Mouse (Mus musculus): ENCODE measurements around the gene Vmn1r55. TPM values are rescaled to one million over a fixed set of nuclear protein-coding genes. Genes with fewer than 3 reads are reported as not detected.
"Not testable (repeated sequence)": the region's sequence is repeated elsewhere in the genome, so short reads cannot be mapped to it uniquely, and the experiment has no call there.

The Vmn1r55 gene
- total RNA-seq, 2 experiments from 2014 or later = not detected

GRCm38 (mm10) chr7:5083325-5084105, 66.0 kb downstream of the Vmn1r55 start:
- no peak for DNase-seq (ENCODE audit: low spot score in 2 of 2)
- intact Hi-C loops (cut with DNase I) = loop anchor here (10.0 kb wide), 1 partner anchor 1091 kb away; the partner anchor contains the start of gene Zfp444

- intact Hi-C loops (cut with DNase I) = loop anchor here (2.0 to 10.0 kb wide), 2 partner anchors 43 to 1093 kb away; partner anchors contain the start of genes Rasl2-9 and Zfp444
- no peak for DNase-seq (ENCODE audit: low spot score in 2 of 2)
These were observed 67.5 kb downstream of the Vmn1r55 start for GRCm38 (mm10) chr7:5081939-5082338.

GRCm38 (mm10) chr7:5081241-5081640, 68.2 kb downstream of the Vmn1r55 start:
- DNase-seq (ENCODE audit: low spot score in 2 of 2) = no peak
- intact Hi-C loops (cut with DNase I) = loop anchor here (2.0 to 10.0 kb wide), 2 partner anchors 44 to 1094 kb away; partner anchors contain the start of genes Rasl2-9 and Zfp444

- intact Hi-C loops (cut with DNase I) = loop anchor here (1.0 to 10.0 kb wide), 3 partner anchors 19 to 1094 kb away; partner anchors contain the start of genes Rasl2-9, U2af2 and Zfp444
- no peak for DNase-seq (ENCODE audit: low spot score in 2 of 2)
These were observed 68.7 kb downstream of the Vmn1r55 start for GRCm38 (mm10) chr7:5080815-5081214.

- DNase-seq (ENCODE audit: low spot score in 2 of 2) = peak; percentile 96 to 99
- intact Hi-C loops (cut with DNase I) = loop anchor here (1.0 to 10.0 kb wide), 3 partner anchors 18 to 1095 kb away; partner anchors contain the start of genes Rasl2-9, U2af2 and Zfp444
These were observed 69.3 kb downstream of the Vmn1r55 start, which contains the start of gene Epn1 for GRCm38 (mm10) chr7:5080010-5080751. Gene Epn1, plus strand, starts transcription at chr7:5080235.

- DNase-seq (ENCODE audit: low spot score in 2 of 2) = not testable (repeated sequence)
- intact Hi-C loops (cut with DNase I) = loop anchor here (1.0 to 10.0 kb wide), 3 partner anchors 17 to 1095 kb away; partner anchors contain the start of genes Rasl2-9, U2af2 and Zfp444
These were observed 70.0 kb downstream of the Vmn1r55 start for GRCm38 (mm10) chr7:5079365-5080009.

Small RNA genes within 50 kb of the gene (microRNA-seq; reads per million reads assigned to microRNA genes)
- 0 reads per million in 2 experiments for gene Gm26217

Other genes with a start within 250 kb of the Vmn1r55 start
- under 1 TPM in 1 of 2 experiments, not detected in 1; 0.25 TPM for gene Gm36210, start 243.2 kb downstream of the Vmn1r55 start, total RNA-seq (2021)
- 10 to 100 TPM; 14.3 to 14.6 TPM for gene Zfp628, start 234.5 kb downstream of the Vmn1r55 start, total RNA-seq (2021)
- gene Nat14, start 227.6 kb downstream of the Vmn1r55 start, total RNA-seq (2021) = 100 to 1,000 TPM in 1 of 2 experiments, 10 to 100 TPM in 1; 94.4 to 103 TPM
- 1 to 10 TPM; 2.3 to 2.4 TPM for gene Ssc5d, start 223.9 kb downstream of the Vmn1r55 start, total RNA-seq (2021)
- gene Sbk2, start 185.3 kb downstream of the Vmn1r55 start, total RNA-seq (2021) = not detected
- under 1 TPM; 0.34 to 0.85 TPM for gene Sbk3, start 178.5 kb downstream of the Vmn1r55 start, total RNA-seq (2021)
- 10 to 100 TPM; 24.8 to 33.7 TPM for gene Zfp579, start 153.5 kb downstream of the Vmn1r55 start, total RNA-seq (2021)
- gene Zfp524, start 135.3 kb downstream of the Vmn1r55 start, total RNA-seq (2021) = 1 to 10 TPM; 6.9 TPM
- gene Fiz1, start 135.0 kb downstream of the Vmn1r55 start, total RNA-seq (2021) = 10 to 100 TPM; 21.2 to 31.2 TPM
- not detected for gene Gm44973, start 134.2 kb downstream of the Vmn1r55 start, total RNA-seq (2021)
- 10 to 100 TPM; 32.9 to 34.5 TPM for gene Zfp865, start 129.3 kb downstream of the Vmn1r55 start, total RNA-seq (2021)
- gene Ccdc106, start 129.1 kb downstream of the Vmn1r55 start, total RNA-seq (2021) = 10 to 100 TPM; 52.0 to 65.0 TPM
- 1 to 10 TPM in 1 of 2 experiments, under 1 TPM in 1; 0.85 to 1.2 TPM for gene 4632433K11Rik, start 115.6 kb downstream of the Vmn1r55 start, total RNA-seq (2021)
- 1 to 10 TPM; 5.4 to 6.5 TPM for gene Zfp784, start 111.2 kb downstream of the Vmn1r55 start, total RNA-seq (2021)
- gene Zfp580, start 98.1 kb downstream of the Vmn1r55 start, total RNA-seq (2021) = 10 to 100 TPM; 36.8 to 41.7 TPM
- 100 to 1,000 TPM; 171 to 180 TPM for gene U2af2, start 87.5 kb downstream of the Vmn1r55 start, total RNA-seq (2021)
- 100 to 1,000 TPM; 454 to 461 TPM for gene Epn1, start 69.4 kb downstream of the Vmn1r55 start, total RNA-seq (2021)
- not detected for gene Rfpl4, start 32.7 kb downstream of the Vmn1r55 start, total RNA-seq (2021)
- not detected for gene Rasl2-9, start 23.7 kb downstream of the Vmn1r55 start, total RNA-seq (2021)
- gene Vmn1r56, start 47.1 kb upstream of the Vmn1r55 start, total RNA-seq (2021) = not detected
- not detected for gene Vmn1r57, start 68.8 kb upstream of the Vmn1r55 start, total RNA-seq (2021)
- not detected for gene Gm5065, start 200.9 kb upstream of the Vmn1r55 start, total RNA-seq (2021)
- gene Nlrp2, start 201.4 kb upstream of the Vmn1r55 start, total RNA-seq (2021) = not detected